Mouse (Mus musculus): Measurements from ENCODE around the gene Ccnd3. TPM values are rescaled to one million over a fixed set of nuclear protein-coding genes. Genes with fewer than 3 reads are reported as not detected.

The Ccnd3 gene
- polyA plus RNA-seq, 1 experiment from 2014 or later, result 394 TPM

- Histone ChIP-seq H3K9me3 (no peaks in the 10 kb centered on the region), H3K27me3 (replicated peaks) (no peaks in the 10 kb centered on the region), H3K4me2 (replicated peaks) (no peak overlapping the region), H3K9ac (no peak overlapping the region), H3K4me1 (replicated peaks) (peaks cover 12% of the 10 kb centered on the region; the same call in 1 of the 2 replicates), H3K27ac (no peak overlapping the region), H3K36me3 (no peaks in the 10 kb centered on the region), H3K4me3 (replicated peaks) (no peak overlapping the region)
- ATAC-seq, result no peak
- WGBS, result 92% methylated on average over 4 of the region's 4 CpGs
Measured at GRCm38 (mm10) chr17:47539128-47539527, 34.3 kb downstream of the Ccnd3 start.

DNA sequence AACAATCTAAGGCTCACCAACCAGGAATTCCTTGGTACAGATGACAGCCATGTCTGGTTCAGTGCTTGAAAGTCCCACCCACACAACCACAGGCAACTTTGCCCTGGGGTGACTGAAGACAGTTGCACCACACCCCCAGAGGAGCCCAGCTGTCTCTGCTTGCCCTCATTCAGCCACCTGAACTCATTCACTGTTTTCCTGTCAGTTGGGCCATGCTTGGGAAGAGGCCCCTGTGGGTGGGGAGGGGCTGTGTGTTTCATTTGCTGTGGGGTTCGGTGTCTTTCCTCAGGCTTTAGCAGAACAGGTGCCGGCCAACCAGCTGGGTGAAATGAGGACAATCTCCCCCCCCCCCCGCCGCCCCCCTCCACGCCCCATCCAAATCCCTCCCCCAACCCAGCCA is 37.2 kb downstream of the Ccnd3 start:
- Histone ChIP-seq H3K27me3 (replicated peaks) (no peaks in the 10 kb centered on the region), H3K9ac (no peak overlapping the region), H3K36me3 (no peaks in the 10 kb centered on the region), H3K27ac (no peak overlapping the region), H3K9me3 (no peaks in the 10 kb centered on the region), H3K4me3 (replicated peaks) (no peak overlapping the region), H3K4me1 (replicated peaks) (peaks cover 9% of the 10 kb centered on the region; the same call in 1 of the 2 replicates), H3K4me2 (replicated peaks) (no peak overlapping the region)
- ATAC-seq, result no peak
- 64% methylated on average over 5 of the region's 5 CpGs for WGBS

DNA sequence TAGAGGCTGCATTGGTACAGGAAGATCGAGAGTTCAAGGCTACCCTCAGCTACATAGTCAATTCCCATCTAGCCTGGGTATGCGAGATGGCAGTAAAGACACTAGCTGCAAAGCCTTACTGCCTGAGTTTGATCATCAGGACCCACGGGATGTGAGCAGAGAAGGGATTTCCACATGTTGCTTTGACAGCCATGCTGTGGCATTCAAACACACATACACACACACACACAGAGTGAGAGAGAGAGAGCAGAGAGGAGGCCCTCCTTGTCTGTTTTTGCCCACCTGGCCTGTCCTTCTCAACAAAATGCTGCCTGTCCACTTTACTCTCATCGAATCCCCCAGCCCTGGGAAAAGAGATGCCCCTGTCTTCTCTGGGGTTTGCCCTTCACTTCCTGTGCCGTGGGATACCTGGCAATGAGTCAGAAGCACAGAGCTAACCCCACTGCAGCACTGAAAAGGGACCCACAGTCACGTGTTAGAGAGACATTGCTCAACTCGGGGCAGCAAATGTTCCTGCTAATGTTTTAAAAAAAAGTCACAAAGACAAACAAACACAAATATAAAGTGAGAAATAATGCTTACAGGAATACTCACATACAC is 38.3 kb downstream of the Ccnd3 start:
- Histone ChIP-seq H3K36me3 (no peaks in the 10 kb centered on the region), H3K4me2 (replicated peaks) (no peak overlapping the region), H3K4me3 (replicated peaks) (no peak overlapping the region), H3K27ac (no peak overlapping the region), H3K4me1 (replicated peaks) (peaks cover 9% of the 10 kb centered on the region; the same call in 1 of the 2 replicates), H3K9ac (no peak overlapping the region), H3K9me3 (no peaks in the 10 kb centered on the region), H3K27me3 (replicated peaks) (no peaks in the 10 kb centered on the region)
- no peak for ATAC-seq
- 67% methylated on average over 7 of the region's 7 CpGs for WGBS

- no peaks in the 10 kb centered on the region for H3K36me3 ChIP-seq
- WGBS, result 88% methylated on average over 12 of the region's 12 CpGs
- no peak overlapping the region for H3K27ac ChIP-seq
- no peak overlapping the region for H3K9ac ChIP-seq
- peaks cover 9% of the 10 kb centered on the region; the same call in 1 of the 2 replicates for H3K4me1 ChIP-seq (replicated peaks)
- H3K4me3 ChIP-seq (replicated peaks), result no peak overlapping the region
- no peaks in the 10 kb centered on the region for H3K27me3 ChIP-seq (replicated peaks)
- ATAC-seq, result no peak
- no peaks in the 10 kb centered on the region for H3K9me3 ChIP-seq
- H3K4me2 ChIP-seq (replicated peaks), result no peak overlapping the region
Measured at GRCm38 (mm10) chr17:47545154-47545553, 40.3 kb downstream of the Ccnd3 start.

- ATAC-seq, result no peak
- H3K27me3 ChIP-seq (replicated peaks), result no peaks in the 10 kb centered on the region
- H3K4me3 ChIP-seq (replicated peaks), result no peak overlapping the region; the same call in 1 of the 2 replicates
- peak overlapping the region; percentile 37; the same call in 1 of the 2 replicates for H3K4me2 ChIP-seq (replicated peaks)
- H3K9ac ChIP-seq, result peak overlapping the region; percentile 8; the same call in 1 of the 2 replicates
- H3K27ac ChIP-seq, result peak overlapping the region; percentile 33; the same call in 1 of the 2 replicates
- H3K36me3 ChIP-seq, result no peaks in the 10 kb centered on the region
- no peaks in the 10 kb centered on the region for H3K9me3 ChIP-seq
- H3K4me1 ChIP-seq (replicated peaks), result peaks cover 9% of the 10 kb centered on the region; the same call in 1 of the 2 replicates
- 53% methylated on average over 17 of the region's 17 CpGs for WGBS
Measured at GRCm38 (mm10) chr17:47545861-47546331, 41.0 kb downstream of the Ccnd3 start.

DNA sequence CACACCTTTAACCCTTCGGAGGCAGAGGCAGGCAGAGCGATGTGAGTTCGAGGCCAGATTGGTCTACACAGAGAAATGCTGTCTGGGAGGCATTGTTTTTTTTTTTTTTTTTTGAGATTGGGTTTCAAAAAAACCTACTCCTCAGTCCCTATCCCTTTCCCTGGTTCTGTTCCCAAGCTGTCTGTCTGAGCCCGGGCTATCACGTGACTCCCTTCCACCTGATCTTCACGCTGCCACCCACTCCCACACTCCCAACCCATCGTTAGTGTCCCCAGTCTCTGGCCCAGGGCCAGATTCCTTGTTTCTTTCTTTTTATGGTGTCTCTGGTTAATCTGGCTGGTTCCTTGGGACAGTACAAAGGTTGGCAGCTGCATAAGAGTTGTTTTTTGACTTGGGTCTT is 46.2 kb downstream of the Ccnd3 start:
- WGBS, result 64% methylated on average over 7 of the region's 7 CpGs
- ATAC-seq, result peak; percentile 34; the same call in 1 of the 2 replicates

GRCm38 (mm10) chr17:47552994-47553393 is 48.1 kb downstream of the Ccnd3 start:
- no peak for ATAC-seq
- no peak overlapping the region for H3K27ac ChIP-seq

More for the DNA sequence above, 46.2 kb downstream of the Ccnd3 start:
- Histone ChIP-seq H3K4me2 (replicated peaks) (no peak overlapping the region), H3K27me3 (replicated peaks) (no peaks in the 10 kb centered on the region), H3K4me3 (replicated peaks) (no peak overlapping the region), H3K9ac (no peak overlapping the region), H3K36me3 (no peaks in the 10 kb centered on the region), H3K9me3 (no peaks in the 10 kb centered on the region), H3K27ac (no peak overlapping the region), H3K4me1 (replicated peaks) (peaks cover 4% of the 10 kb centered on the region; the same call in 1 of the 2 replicates)

GRCm38 (mm10) chr17:47554621-47555020 is 49.8 kb downstream of the Ccnd3 start:
- 67% methylated on average over 10 of the region's 10 CpGs for WGBS
- Histone ChIP-seq H3K4me1 (replicated peaks) (peaks cover 3% of the 10 kb centered on the region; the same call in 1 of the 2 replicates), H3K36me3 (no peaks in the 10 kb centered on the region), H3K9me3 (no peaks in the 10 kb centered on the region), H3K27me3 (replicated peaks) (no peaks in the 10 kb centered on the region), H3K4me2 (replicated peaks) (no peak overlapping the region), H3K27ac (no peak overlapping the region), H3K9ac (no peak overlapping the region), H3K4me3 (replicated peaks) (no peak overlapping the region)
- ATAC-seq, result no peak

More at GRCm38 (mm10) chr17:47552994-47553393, 48.1 kb downstream of the Ccnd3 start:
- no peak overlapping the region for H3K4me3 ChIP-seq (replicated peaks)
- no peaks in the 10 kb centered on the region for H3K9me3 ChIP-seq
- no peaks in the 10 kb centered on the region for H3K36me3 ChIP-seq
- H3K4me2 ChIP-seq (replicated peaks), result no peak overlapping the region
- H3K27me3 ChIP-seq (replicated peaks), result no peaks in the 10 kb centered on the region
- peaks cover 3% of the 10 kb centered on the region; the same call in 1 of the 2 replicates for H3K4me1 ChIP-seq (replicated peaks)
- H3K9ac ChIP-seq, result no peak overlapping the region

- H3K4me2 ChIP-seq (replicated peaks), result no peak overlapping the region
- no peak overlapping the region for H3K27ac ChIP-seq
- no peaks in the 10 kb centered on the region for H3K4me1 ChIP-seq (replicated peaks)
- no peaks in the 10 kb centered on the region for H3K27me3 ChIP-seq (replicated peaks)
- no peak overlapping the region for H3K4me3 ChIP-seq (replicated peaks)
- no peaks in the 10 kb centered on the region for H3K36me3 ChIP-seq
- WGBS, result 67% methylated on average over 3 of the region's 3 CpGs
- H3K9me3 ChIP-seq, result no peaks in the 10 kb centered on the region
- no peak for ATAC-seq
- H3K9ac ChIP-seq, result no peak overlapping the region
Measured at GRCm38 (mm10) chr17:47557179-47557578, 52.3 kb downstream of the Ccnd3 start.

- peak; percentile 77 for ATAC-seq
- H3K27me3 ChIP-seq (replicated peaks), result no peaks in the 10 kb centered on the region
- no peak overlapping the region for H3K4me3 ChIP-seq (replicated peaks)
- no peaks in the 10 kb centered on the region for H3K9me3 ChIP-seq
- WGBS, result 32% methylated on average over 6 of the region's 6 CpGs
- no peaks in the 10 kb centered on the region for H3K36me3 ChIP-seq
- no peaks in the 10 kb centered on the region for H3K4me1 ChIP-seq (replicated peaks)
- H3K4me2 ChIP-seq (replicated peaks), result no peak overlapping the region
- peak overlapping the region; percentile 59 for H3K27ac ChIP-seq
- no peak overlapping the region for H3K9ac ChIP-seq
Measured at GRCm38 (mm10) chr17:47559726-47560125, 54.9 kb downstream of the Ccnd3 start.

- no peaks in the 10 kb centered on the region for H3K9me3 ChIP-seq
- 86% methylated on average over 6 of the region's 6 CpGs for WGBS
- H3K4me3 ChIP-seq (replicated peaks), result no peak overlapping the region
- H3K36me3 ChIP-seq, result no peaks in the 10 kb centered on the region
- H3K9ac ChIP-seq, result no peak overlapping the region
- H3K4me1 ChIP-seq (replicated peaks), result no peaks in the 10 kb centered on the region
- no peaks in the 10 kb centered on the region for H3K27me3 ChIP-seq (replicated peaks)
- no peak overlapping the region for H3K27ac ChIP-seq
- H3K4me2 ChIP-seq (replicated peaks), result no peak overlapping the region
- ATAC-seq, result no peak
Measured at GRCm38 (mm10) chr17:47562875-47563274, 58.0 kb downstream of the Ccnd3 start.

DNA sequence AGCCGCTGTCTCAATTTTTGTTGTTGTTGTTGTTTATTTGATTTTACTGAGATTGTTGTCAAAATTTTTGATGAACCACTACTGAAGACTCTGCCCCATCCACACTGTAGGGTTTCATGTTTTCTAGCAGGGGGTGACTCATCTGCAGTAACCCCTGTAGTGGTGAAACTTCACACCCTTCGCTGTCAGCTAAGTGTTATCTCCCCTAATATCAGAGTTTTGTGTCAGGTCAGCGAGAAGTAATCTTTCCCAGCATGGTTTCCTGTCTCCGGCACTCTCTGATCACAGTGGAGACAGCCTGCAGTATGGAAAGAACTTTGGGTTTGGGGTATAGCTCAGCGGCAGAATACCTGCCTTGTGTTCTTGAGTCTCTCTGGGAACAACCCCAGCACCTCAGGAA is 59.8 kb downstream of the Ccnd3 start:
- no peak overlapping the region for H3K27ac ChIP-seq
- no peaks in the 10 kb centered on the region for H3K9me3 ChIP-seq
- H3K4me2 ChIP-seq (replicated peaks), result no peak overlapping the region
- no peaks in the 10 kb centered on the region for H3K4me1 ChIP-seq (replicated peaks)
- no peak overlapping the region for H3K9ac ChIP-seq
- no peak overlapping the region for H3K4me3 ChIP-seq (replicated peaks)
- H3K36me3 ChIP-seq, result no peaks in the 10 kb centered on the region
- H3K27me3 ChIP-seq (replicated peaks), result no peaks in the 10 kb centered on the region
- no peak for ATAC-seq
- 80% methylated on average over 5 of the region's 5 CpGs for WGBS

DNA sequence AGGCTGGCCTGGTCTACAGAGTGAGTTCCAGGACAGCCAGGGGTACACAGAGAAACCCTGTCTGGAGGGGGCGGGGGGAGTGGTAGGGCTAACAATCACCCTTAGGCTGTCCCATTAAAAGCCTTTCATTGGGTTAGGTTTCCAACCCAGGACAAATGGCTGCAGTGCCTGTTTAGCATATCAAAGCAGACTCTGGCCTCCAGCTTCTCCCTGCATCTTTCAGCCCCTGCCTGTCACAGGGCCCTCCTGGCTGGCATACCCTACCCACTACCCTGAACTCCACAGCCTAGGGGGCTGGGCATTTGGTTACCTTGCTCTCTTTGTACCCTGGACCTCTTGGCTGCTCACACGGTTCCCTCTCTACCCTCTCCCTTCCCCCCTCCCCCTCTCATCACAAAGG is 61.3 kb downstream of the Ccnd3 start:
- WGBS, result 44% methylated on average over 2 of the region's 2 CpGs
- H3K9ac ChIP-seq, result no peak overlapping the region
- no peaks in the 10 kb centered on the region for H3K9me3 ChIP-seq
- no peak overlapping the region for H3K27ac ChIP-seq
- no peak overlapping the region for H3K4me3 ChIP-seq (replicated peaks)
- no peaks in the 10 kb centered on the region for H3K27me3 ChIP-seq (replicated peaks)
- no peaks in the 10 kb centered on the region for H3K4me1 ChIP-seq (replicated peaks)
- ATAC-seq, result no peak
- no peak overlapping the region for H3K4me2 ChIP-seq (replicated peaks)
- no peaks in the 10 kb centered on the region for H3K36me3 ChIP-seq

Data from intestine, embryonic 15.5 days (tissue).